Mouse (Mus musculus) lung, adult 2 months (tissue): ENCODE results near the gene Pfdn2.
A peak's percentile ranks its signal among the peaks of the same experiment; 100 is the strongest.

Experiments
- CTCF ChIP-seq: fragments of 200-500 bp; IDR thresholded peaks from 2 replicates; pipeline ENCODE4 v1.5.1; 2011; ENCODE audit warnings: mild to moderate bottlenecking, low read length, control low read depth; ENCODE audit not compliant: insufficient read depth
- POLR2A ChIP-seq: fragments of 200-500 bp; IDR thresholded peaks from 2 replicates; pipeline ENCODE4 v1.6.1; 2011; ENCODE audit warnings: low read depth, mild to moderate bottlenecking, control low read depth, low read length, borderline replicate concordance; ENCODE audit errors: extremely low read depth

DNA sequence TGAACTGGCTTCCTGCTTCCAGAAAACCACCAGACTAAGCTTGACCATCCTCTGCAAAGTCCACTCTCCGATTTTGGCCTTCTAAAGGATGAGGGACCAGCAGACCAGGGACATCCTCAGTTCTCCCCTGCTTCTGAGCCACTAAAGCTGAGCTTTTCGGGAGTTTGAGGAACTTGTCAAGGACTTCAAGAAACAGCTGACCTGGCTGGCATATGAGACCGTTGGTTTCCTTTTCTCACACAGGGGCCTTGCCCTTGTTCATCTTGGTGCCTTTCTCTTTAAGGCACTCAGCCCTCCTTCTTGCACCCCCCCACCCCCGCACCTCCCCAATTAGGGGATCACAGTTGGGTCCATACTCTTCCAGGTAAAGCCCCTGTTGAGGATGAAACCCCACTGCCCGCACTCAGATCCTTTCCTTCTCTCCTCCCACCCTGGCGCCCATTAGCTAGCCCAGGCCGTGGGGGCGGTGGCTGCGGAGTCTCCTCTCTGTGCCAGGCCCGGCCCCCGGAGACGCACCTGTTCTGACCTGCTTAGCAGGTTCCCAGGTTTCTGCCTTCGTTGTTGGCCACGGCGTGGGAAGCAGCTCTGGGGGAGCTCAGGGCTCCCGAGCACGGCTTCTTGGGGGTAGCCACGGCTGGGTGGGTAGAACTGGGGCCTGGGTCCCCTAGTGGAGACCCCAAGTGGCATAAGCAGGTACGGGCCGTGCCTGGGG is 24.5 kb downstream of the Pfdn2 start, which contains the start of gene Nectin4:
- TF ChIP-seq CTCF: no peak
- peak; percentile 64; the same call in 1 of the 2 replicates for TF ChIP-seq POLR2A
